Comparison of ENCODE assay signal across 24 mouse cellular contexts in genomic region chr12:40399812-40400211, GRCm38 (mm10). TPM values are rescaled to one million over a fixed set of nuclear protein-coding genes. Genes with fewer than 3 reads are reported as not detected.
DNase-seq lines count a peak whose midpoint lies in the region; ATAC-seq and TF ChIP-seq lines count a peak whose summit lies in the region.
"Had no signal": no experiment of that assay in that cellular context is flagged by ENCODE, and none has a peak within 500 bp of the region (broad histone marks: within the 10 kb centered on the region; RNA-seq: fewer than 3 reads in every experiment).

No protein-coding gene starts in this region.

- H3K27me3 ChIP-seq in hindbrain, embryonic 16.5 days (replicated peaks; ENCODE audit: control insufficient read depth, insufficient read depth, low read length): no peaks in the 10 kb centered on the region
- no peaks in the 10 kb centered on the region for H3K27me3 ChIP-seq in hindbrain, embryonic 10.5 days (ENCODE audit: insufficient read depth, poor library complexity, severe bottlenecking)
- no peaks in the 10 kb centered on the region for H3K27me3 ChIP-seq in kidney, adult 2 months (replicated peaks; ENCODE audit: control insufficient read depth, insufficient read depth, low read length)
- no peaks in the 10 kb centered on the region for H3K27me3 ChIP-seq in midbrain, postnatal 0 days (ENCODE audit: insufficient read depth, low read length)
- H3K27me3 ChIP-seq in midbrain, embryonic 10.5 days (ENCODE audit: low read depth, poor library complexity, severe bottlenecking): no peaks in the 10 kb centered on the region
- H3K27me3 ChIP-seq: CH12.LX; embryonic facial prominence, embryonic 12.5 days; forebrain, embryonic 13.5 days; forebrain, embryonic 15.5 days; Patski had no signal

- H3K9me3 ChIP-seq in hindbrain, embryonic 16.5 days (ENCODE audit: control insufficient read depth, low read length): no peaks in the 10 kb centered on the region
- H3K9me3 ChIP-seq in hindbrain, embryonic 10.5 days: 0 out of 2 replicates have a peak, but pooled peaks cover 3% of the 10 kb centered on the region
- no peaks in the 10 kb centered on the region; the same call in 1 of the 2 replicates for H3K9me3 ChIP-seq in midbrain, postnatal 0 days (ENCODE audit: low read length)
- H3K9me3 ChIP-seq in midbrain, embryonic 10.5 days (replicated peaks): peaks cover 13% of the 10 kb centered on the region; the same call in 1 of the 2 replicates
- H3K9me3 ChIP-seq: embryonic facial prominence, embryonic 10.5 days; embryonic facial prominence, embryonic 12.5 days; forebrain, embryonic 13.5 days; forebrain, embryonic 15.5 days had no signal

- no peak for TF ChIP-seq POLR2A in kidney, adult 2 months (IDR thresholded peaks at IDR 0.05; ENCODE audit: low read depth, low read length)

- no peak overlapping the region for H3K9ac ChIP-seq in hindbrain, embryonic 16.5 days (ENCODE audit: low read depth, low read length)
- H3K9ac ChIP-seq in midbrain, postnatal 0 days (replicated peaks; ENCODE audit: low read length, poor library complexity, severe bottlenecking): no peak overlapping the region
- H3K9ac ChIP-seq: embryonic facial prominence, embryonic 12.5 days; forebrain, embryonic 13.5 days; forebrain, embryonic 15.5 days had no signal

- H3K27ac ChIP-seq in hindbrain, embryonic 16.5 days (ENCODE audit: low read depth, low read length): no peak overlapping the region
- H3K27ac ChIP-seq in hindbrain, embryonic 10.5 days: no peak overlapping the region
- H3K27ac ChIP-seq in kidney, adult 2 months (ENCODE audit: insufficient read depth, low read depth, low read length): 0 out of 2 replicates have a peak overlapping the region, but pooled peaks have one; percentile 46
- H3K27ac ChIP-seq in midbrain, postnatal 0 days (ENCODE audit: low read depth, low read length): no peak overlapping the region
- H3K27ac ChIP-seq in midbrain, embryonic 10.5 days (replicated peaks): no peak overlapping the region
- H3K27ac ChIP-seq: embryonic facial prominence, embryonic 10.5 days; embryonic facial prominence, embryonic 12.5 days; forebrain, embryonic 13.5 days; forebrain, embryonic 15.5 days had no signal

- no peak overlapping the region for H3K4me3 ChIP-seq in hindbrain, embryonic 16.5 days (ENCODE audit: low read length)
- no peak overlapping the region for H3K4me3 ChIP-seq in hindbrain, embryonic 10.5 days
- H3K4me3 ChIP-seq in kidney, adult 2 months (ENCODE audit: insufficient read depth, low read depth, low read length): no peak overlapping the region
- no peak overlapping the region for H3K4me3 ChIP-seq in midbrain, postnatal 0 days (ENCODE audit: low read depth, low read length)
- H3K4me3 ChIP-seq in midbrain, embryonic 10.5 days: no peak overlapping the region
- H3K4me3 ChIP-seq: embryonic facial prominence, embryonic 10.5 days; embryonic facial prominence, embryonic 12.5 days; forebrain, embryonic 13.5 days; forebrain, embryonic 15.5 days had no signal

- WGBS in hindbrain, embryonic 16.5 days: 76% methylated on average over 10 of the region's 10 CpGs
- 92% methylated on average over 10 of the region's 10 CpGs for WGBS in hindbrain, embryonic 10.5 days
- WGBS in kidney, adult 2 months: 74% methylated on average over 10 of the region's 10 CpGs
- 75% methylated on average over 10 of the region's 10 CpGs for WGBS in midbrain, postnatal 0 days
- WGBS in midbrain, embryonic 10.5 days: 92% methylated on average over 10 of the region's 10 CpGs

- peak; percentile 13 for DNase-seq in cerebellum, adult 9-10 months
- no peak for DNase-seq in cerebellum, postnatal 25 days
- DNase-seq in hindbrain, embryonic 10.5 days (ENCODE audit: low spot score): no peak
- no peak for DNase-seq in kidney, adult 2 months
- no peak for DNase-seq in kidney, postnatal 4 days
- DNase-seq in midbrain, postnatal 0 days (ENCODE audit: low spot score): peak; percentile 37
- no peak for DNase-seq in midbrain, embryonic 10.5 days (ENCODE audit: low spot score)
- DNase-seq: adrenal gland, adult 8-10 months; adrenal gland, postnatal 14 days; adrenal gland, postnatal 36 days; B cell, adult 2 months; cerebellum, adult 11-12 months; cerebellum, adult 2 months; cerebellum, adult 9-11 months; cerebellum, postnatal 14 days had no signal

- TF ChIP-seq CTCF in kidney, adult 2 months (conservative IDR thresholded peaks at IDR 0.05; ENCODE audit: insufficient read depth, insufficient read length, low read depth, low read length): no peak
- TF ChIP-seq CTCF in midbrain, postnatal 0 days (IDR thresholded peaks at IDR 0.05): no peak

- ATAC-seq in hindbrain, embryonic 16.5 days: peak; percentile 70; the same call in 1 of the 2 replicates
- ATAC-seq in midbrain, postnatal 0 days (ENCODE audit: low FRiP score): no peak
- ATAC-seq: activated CD4-positive, CD25-positive, alpha-beta regulatory T cell, adult 4 months; CD4-positive, CD25-positive, alpha-beta regulatory T cell, adult 4 months; forebrain, embryonic 13.5 days; forebrain, embryonic 15.5 days; Patski had no signal

- no peaks in the 10 kb centered on the region for H3K36me3 ChIP-seq in hindbrain, embryonic 16.5 days (ENCODE audit: control insufficient read depth, insufficient read depth, low read length)
- H3K36me3 ChIP-seq in hindbrain, embryonic 10.5 days: peaks cover 14% of the 10 kb centered on the region
- H3K36me3 ChIP-seq in kidney, adult 2 months (ENCODE audit: control insufficient read depth, insufficient read depth, low read length): no peaks in the 10 kb centered on the region
- no peaks in the 10 kb centered on the region for H3K36me3 ChIP-seq in midbrain, postnatal 0 days (ENCODE audit: insufficient read depth, low read length)
- H3K36me3 ChIP-seq in midbrain, embryonic 10.5 days: peaks cover 10% of the 10 kb centered on the region
- H3K36me3 ChIP-seq: embryonic facial prominence, embryonic 12.5 days; forebrain, embryonic 15.5 days had no signal

- no peak overlapping the region for H3K4me2 ChIP-seq in hindbrain, embryonic 16.5 days (ENCODE audit: low read length)
- H3K4me2 ChIP-seq in midbrain, postnatal 0 days (ENCODE audit: low read depth, low read length, poor library complexity, severe bottlenecking): no peak overlapping the region
- H3K4me2 ChIP-seq: embryonic facial prominence, embryonic 12.5 days; forebrain, embryonic 13.5 days; forebrain, embryonic 15.5 days had no signal

- no peaks in the 10 kb centered on the region for H3K4me1 ChIP-seq in hindbrain, embryonic 16.5 days (ENCODE audit: control insufficient read depth, insufficient read depth, low read depth, low read length)
- no peaks in the 10 kb centered on the region for H3K4me1 ChIP-seq in hindbrain, embryonic 10.5 days (replicated peaks)
- peaks cover 2% of the 10 kb centered on the region; the same call in 1 of the 2 replicates for H3K4me1 ChIP-seq in kidney, adult 2 months (ENCODE audit: control insufficient read depth, insufficient read depth, low read length)
- no peaks in the 10 kb centered on the region for H3K4me1 ChIP-seq in midbrain, postnatal 0 days (ENCODE audit: insufficient read depth, low read length)
- H3K4me1 ChIP-seq in midbrain, embryonic 10.5 days: no peaks in the 10 kb centered on the region
- H3K4me1 ChIP-seq: embryonic facial prominence, embryonic 10.5 days; embryonic facial prominence, embryonic 12.5 days; forebrain, embryonic 13.5 days; forebrain, embryonic 15.5 days had no signal

RNA-seq across cellular contexts. Expression of gene Zfp277, which starts 45.9 kb away (rescaled TPM):
- 30.9 and 33.0 TPM in 2 replicates for polyA plus RNA-seq in hindbrain, embryonic 16.5 days (2015; fragmentation: Nextera tagmentation; extraction: Ambion mirVana)
- polyA plus RNA-seq in hindbrain, embryonic 10.5 days (2016; fragmentation: Nextera tagmentation; extraction: Ambion mirVana): 36.0 and 37.8 TPM in 2 replicates
- polyA plus RNA-seq in kidney, adult 2 months (2012; rRNA removed): 5.9 and 7.3 TPM in 2 replicates
- 22.9 and 26.3 TPM in 2 replicates for total RNA-seq in midbrain, postnatal 0 days (2014; rRNA removed)
- 29.9 and 31.4 TPM in 2 replicates for polyA plus RNA-seq in midbrain, postnatal 0 days (2015; fragmentation: Nextera tagmentation; extraction: Ambion mirVana)
- polyA plus RNA-seq in midbrain, embryonic 10.5 days (2016; fragmentation: Nextera tagmentation; extraction: Ambion mirVana): 38.3 and 39.6 TPM in 2 replicates

RNA-seq across cellular contexts. Expression of gene Dock4, which starts 45.9 kb away (rescaled TPM):
- polyA plus RNA-seq in hindbrain, embryonic 16.5 days (2015; fragmentation: Nextera tagmentation; extraction: Ambion mirVana): 27.9 and 28.9 TPM in 2 replicates
- 17.6 and 25.1 TPM in 2 replicates for polyA plus RNA-seq in hindbrain, embryonic 10.5 days (2016; fragmentation: Nextera tagmentation; extraction: Ambion mirVana)
- 4.1 and 4.3 TPM in 2 replicates for polyA plus RNA-seq in kidney, adult 2 months (2012; rRNA removed)
- 28.6 and 38.7 TPM in 2 replicates for total RNA-seq in midbrain, postnatal 0 days (2014; rRNA removed)
- 12.3 and 15.5 TPM in 2 replicates for polyA plus RNA-seq in midbrain, postnatal 0 days (2015; fragmentation: Nextera tagmentation; extraction: Ambion mirVana)
- 14.0 and 16.8 TPM in 2 replicates for polyA plus RNA-seq in midbrain, embryonic 10.5 days (2016; fragmentation: Nextera tagmentation; extraction: Ambion mirVana)

Comparison
In these comparisons a context has a peak if more than half of its experiments do, and no peak if none do; other contexts are left out.
1. DNase-seq: peak in cerebellum, adult 9-10 months (single experiment) and midbrain, postnatal 0 days (single experiment); none in cerebellum, postnatal 25 days (0 of 2), hindbrain, embryonic 10.5 days (single experiment), kidney, adult 2 months (single experiment), kidney, postnatal 4 days (0 of 2) and midbrain, embryonic 10.5 days (single experiment).